9 mouse cellular contexts compared by ENCODE assay signal in the genomic region with DNA sequence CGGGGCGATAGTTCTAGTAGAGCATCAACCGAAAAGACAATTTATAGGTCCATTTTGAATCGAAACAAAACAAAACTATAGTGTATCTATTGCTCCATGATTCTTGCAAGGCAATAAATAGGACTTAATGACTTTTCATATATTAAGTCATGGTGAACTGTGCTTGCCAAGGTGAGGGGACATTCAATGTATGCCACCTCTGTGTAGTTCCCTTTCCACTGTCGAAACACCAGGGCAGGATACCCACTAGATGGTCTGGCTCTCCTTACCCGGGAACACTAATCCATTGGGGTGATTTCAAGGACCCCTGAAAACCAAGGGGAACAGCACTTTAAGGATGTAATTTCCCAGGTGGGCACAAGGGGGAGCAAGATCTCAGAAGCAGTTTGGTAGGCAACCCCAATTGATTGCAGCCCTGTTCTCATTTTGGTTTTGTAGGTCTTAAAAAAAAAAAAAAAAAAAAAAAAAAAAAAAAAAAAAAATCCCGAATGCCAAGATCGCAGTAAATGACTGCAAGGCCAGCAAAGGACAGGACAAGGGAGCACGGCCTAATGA.
DNase-seq lines count a peak whose midpoint lies in the region; ATAC-seq and TF ChIP-seq lines count a peak whose summit lies in the region.
"Had no signal": no experiment of that assay in that cellular context is flagged by ENCODE, and none has a peak within 500 bp of the region (broad histone marks: within the 10 kb centered on the region; RNA-seq: fewer than 3 reads in every experiment).

No protein-coding gene starts in this region.

- H3K27ac ChIP-seq in heart, postnatal 0 days (ENCODE audit: low read depth): no peak overlapping the region
- no peak overlapping the region for H3K27ac ChIP-seq in heart, embryonic 10.5 days
- H3K27ac ChIP-seq: lung, embryonic 15.5 days had no signal

- no peak overlapping the region for H3K4me2 ChIP-seq in heart, postnatal 0 days (ENCODE audit: low read depth, low read length)
- H3K4me2 ChIP-seq: lung, embryonic 15.5 days had no signal

- no peaks in the 10 kb centered on the region for H3K9me3 ChIP-seq in heart, postnatal 0 days (replicated peaks; ENCODE audit: control insufficient read depth, low read length)
- H3K9me3 ChIP-seq in heart, embryonic 10.5 days: no peaks in the 10 kb centered on the region
- H3K9me3 ChIP-seq: lung, embryonic 15.5 days had no signal

- H3K27me3 ChIP-seq in heart, postnatal 0 days (ENCODE audit: control insufficient read depth, insufficient read depth, low read length): no peaks in the 10 kb centered on the region
- H3K27me3 ChIP-seq in heart, embryonic 10.5 days (ENCODE audit: insufficient read depth, poor library complexity, severe bottlenecking): no peaks in the 10 kb centered on the region
- H3K27me3 ChIP-seq: lung, embryonic 15.5 days had no signal

- WGBS in heart, postnatal 0 days: 57% methylated on average over 9 of the region's 9 CpGs
- 62% methylated on average over 9 of the region's 9 CpGs for WGBS in heart, embryonic 10.5 days

- H3K36me3 ChIP-seq in heart, postnatal 0 days (replicated peaks; ENCODE audit: control insufficient read depth, insufficient read depth, low read length): no peaks in the 10 kb centered on the region
- H3K36me3 ChIP-seq in heart, embryonic 10.5 days: no peaks in the 10 kb centered on the region
- H3K36me3 ChIP-seq: lung, embryonic 15.5 days had no signal

- ATAC-seq in heart, postnatal 0 days (ENCODE audit: insufficient read depth, low read depth): no peak

- no peaks in the 10 kb centered on the region for H3K4me1 ChIP-seq in heart, postnatal 0 days (ENCODE audit: control insufficient read depth, insufficient read depth)
- H3K4me1 ChIP-seq in heart, embryonic 10.5 days: no peaks in the 10 kb centered on the region
- H3K4me1 ChIP-seq: lung, embryonic 15.5 days had no signal

- no peak overlapping the region for H3K4me3 ChIP-seq in heart, postnatal 0 days (ENCODE audit: low read depth, low read length)
- H3K4me3 ChIP-seq in heart, embryonic 10.5 days: no peak overlapping the region
- H3K4me3 ChIP-seq: lung, embryonic 15.5 days had no signal

- no peak overlapping the region for H3K9ac ChIP-seq in heart, postnatal 0 days (replicated peaks; ENCODE audit: low read depth, low read length)
- H3K9ac ChIP-seq: lung, embryonic 15.5 days had no signal

- peak; percentile 48 for DNase-seq in heart, postnatal 0 days (ENCODE audit: low spot score)
- no peak for DNase-seq in heart, embryonic 10.5 days (ENCODE audit: low spot score)
- peak; percentile 47 for DNase-seq in urinary bladder, postnatal 25 days (ENCODE audit: low spot score)
- DNase-seq in urinary bladder, postnatal 4 days (ENCODE audit: low spot score in 2 of 2): no peak
- DNase-seq in embryo, embryonic 10 days (ENCODE audit: low spot score): peak; percentile 72
- peak; percentile 49 for DNase-seq in kidney, adult 9 months
- peak; percentile 59 for DNase-seq in lung, postnatal 14 days
- peak; percentile 69 for DNase-seq in testis, postnatal 10 days (ENCODE audit: low spot score)

- TF ChIP-seq CTCF in heart, postnatal 0 days (IDR thresholded peaks at IDR 0.05; ENCODE audit: low read depth): peak; percentile 61

- no peak for TF ChIP-seq EP300 in heart, postnatal 0 days (IDR thresholded peaks at IDR 0.05; ENCODE audit: low read depth)

Comparison
In these comparisons a context has a peak if more than half of its experiments do, and no peak if none do; other contexts are left out.
1. DNase-seq: peak in heart, postnatal 0 days (single experiment), urinary bladder, postnatal 25 days (single experiment), embryo, embryonic 10 days (single experiment), kidney, adult 9 months (single experiment), lung, postnatal 14 days (single experiment) and testis, postnatal 10 days (single experiment); none in heart, embryonic 10.5 days (single experiment) and urinary bladder, postnatal 4 days (0 of 2).